Mouse (Mus musculus) liver, adult 2 months (tissue): ENCODE measurements around the gene Slc23a2. TPM values are rescaled to one million over a fixed set of nuclear protein-coding genes. Genes with fewer than 3 reads are reported as not detected.

Experiments used
- DNase-seq: peaks from one replicate; pipeline ENCODE4 v3.0.0-alpha.2; 2011; ENCODE audit warnings: low read depth, low spot score; ENCODE audit errors: extremely low read depth
- H3K27ac ChIP-seq: fragments of 200-500 bp; replicated peaks from 2 replicates; pipeline ENCODE4 v1.5.1; 2012; ENCODE audit warnings: low read depth, mild to moderate bottlenecking, control low read depth, inconsistent platforms, low read length; ENCODE audit not compliant: insufficient read depth
- H3K27me3 ChIP-seq: fragments of 200-500 bp; 2 replicates; pipeline ENCODE4 v1.6.1; 2012; ENCODE audit warnings: mild to moderate bottlenecking, moderate library complexity, low read length, inconsistent platforms; ENCODE audit not compliant: control insufficient read depth, insufficient read depth
- H3K36me3 ChIP-seq: fragments of 200-500 bp; 2 replicates; pipeline ENCODE4 v1.6.1; 2012; ENCODE audit warnings: low read length, inconsistent platforms; ENCODE audit not compliant: control insufficient read depth, insufficient read depth
- H3K4me1 ChIP-seq: fragments of 200-500 bp; 2 replicates; pipeline ENCODE4 v1.6.1; 2011; ENCODE audit warnings: low read length; ENCODE audit not compliant: control insufficient read depth, insufficient read depth
- H3K4me3 ChIP-seq: fragments of 200-500 bp; 2 replicates; pipeline ENCODE4 v1.5.1; 2011; ENCODE audit warnings: low read depth, mild to moderate bottlenecking, control low read depth, low read length, moderate library complexity; ENCODE audit not compliant: insufficient read depth
- H3K79me2 ChIP-seq: fragments of 200-500 bp; 2 replicates; pipeline ENCODE4 v1.6.1; 2012; ENCODE audit warnings: inconsistent platforms, mild to moderate bottlenecking, low read length, moderate library complexity; ENCODE audit not compliant: control insufficient read depth, insufficient read depth
- H3K9ac ChIP-seq: fragments of 200-500 bp; 2 replicates; pipeline ENCODE4 v1.6.1; 2012; ENCODE audit warnings: low read depth, mild to moderate bottlenecking, control low read depth, inconsistent platforms, low read length
- CTCF ChIP-seq: fragments of 200-500 bp; IDR thresholded peaks from 2 replicates; pipeline ENCODE4 v1.5.1; 2011; ENCODE audit warnings: low read depth, low read length, control low read depth
- POLR2A ChIP-seq: fragments of 200-500 bp; IDR thresholded peaks from 2 replicates; pipeline ENCODE4 v1.6.1; 2011; ENCODE audit warnings: low read length, control low read depth; ENCODE audit not compliant: insufficient read depth; ENCODE audit errors: extremely low read depth
- WGBS: fragments of 180-500 bp; shearing (Covaris S2); methylation state at CpG from one replicate; pipeline ENCODE4 v1.1.7; 2018; 5-methylcytosine and 5-hydroxymethylcytosine counted together
- polyA plus RNA-seq: library from polyadenylated mRNA; depleted of rRNA; stranded (reverse); fragments of >200 nt; gene quantifications from 2 replicates; pipeline ENCODE4 v1.2.3, GENCODE M21; 2012
- total RNA-seq: library from RNA; depleted of rRNA; stranded (reverse); fragments of >200 nt; gene quantifications from 2 replicates; pipeline ENCODE4 v1.2.3, GENCODE M21; 2014

Gene Slc23a2
- total and polyA plus RNA-seq, 2 experiments = 12.7 to 14.8 TPM

DNA sequence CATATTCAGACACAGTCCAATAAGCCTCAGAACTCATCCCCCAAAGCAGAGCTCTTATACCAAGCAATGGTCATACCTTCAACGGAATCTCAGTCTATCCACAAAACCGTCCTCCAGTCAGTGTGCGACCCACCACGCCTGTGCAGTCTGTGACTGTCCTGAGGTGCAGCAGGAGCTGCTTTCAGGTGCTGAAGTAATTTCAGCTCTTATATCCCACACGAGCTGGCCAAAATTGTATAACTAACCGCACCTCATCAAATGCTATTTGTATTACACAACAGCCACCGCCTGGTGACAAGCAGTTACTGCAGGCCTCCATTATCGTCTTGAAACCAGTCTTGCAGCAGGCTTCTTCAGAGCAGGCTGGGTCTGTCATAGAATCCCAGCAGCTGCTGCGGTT, 33.6 kb downstream of the Slc23a2 start:
- peaks cover 29% of the 10 kb centered on the region; the same call in 1 of the 2 replicates for H3K79me2 ChIP-seq
- peak; percentile 66 for DNase-seq
- no peak overlapping the region for H3K4me3 ChIP-seq
- H3K27me3 ChIP-seq = no peaks in the 10 kb centered on the region
- H3K36me3 ChIP-seq = no peaks in the 10 kb centered on the region
- 42% methylated on average over 9 of the region's 9 CpGs for WGBS
- H3K4me1 ChIP-seq = peaks cover 20% of the 10 kb centered on the region
- TF ChIP-seq CTCF (peak; percentile 60), POLR2A (no peak)
- H3K9ac ChIP-seq = no peak overlapping the region
- no peak overlapping the region for H3K27ac ChIP-seq

DNA sequence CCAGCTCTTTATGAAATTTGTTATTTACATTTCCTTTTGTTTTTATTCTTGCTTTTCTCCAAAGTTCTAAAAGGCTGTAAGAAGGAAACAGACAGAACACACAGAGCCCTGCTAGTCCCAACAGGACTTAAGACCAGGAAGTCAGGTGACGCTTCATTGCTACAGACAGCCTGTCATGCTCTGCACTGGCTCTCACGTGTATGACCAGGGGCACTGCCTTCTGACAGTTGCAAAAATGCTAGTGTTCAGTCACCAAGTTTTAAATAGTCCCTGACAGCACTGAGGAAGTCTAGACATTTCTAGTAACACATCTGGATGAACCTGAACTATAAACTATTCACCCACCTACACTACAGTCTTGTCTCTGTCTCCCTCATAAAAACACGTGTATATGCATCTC, 34.2 kb downstream of the Slc23a2 start:
- H3K79me2 ChIP-seq = peaks cover 29% of the 10 kb centered on the region; the same call in 1 of the 2 replicates
- TF ChIP-seq POLR2A (no peak), CTCF (no peak)
- DNase-seq = peak; percentile 80
- no peak overlapping the region for H3K27ac ChIP-seq
- no peak overlapping the region for H3K4me3 ChIP-seq
- no peak overlapping the region for H3K9ac ChIP-seq
- H3K4me1 ChIP-seq = peaks cover 25% of the 10 kb centered on the region
- H3K27me3 ChIP-seq = no peaks in the 10 kb centered on the region
- H3K36me3 ChIP-seq = no peaks in the 10 kb centered on the region
- 20% methylated on average over 3 of the region's 3 CpGs for WGBS

DNA sequence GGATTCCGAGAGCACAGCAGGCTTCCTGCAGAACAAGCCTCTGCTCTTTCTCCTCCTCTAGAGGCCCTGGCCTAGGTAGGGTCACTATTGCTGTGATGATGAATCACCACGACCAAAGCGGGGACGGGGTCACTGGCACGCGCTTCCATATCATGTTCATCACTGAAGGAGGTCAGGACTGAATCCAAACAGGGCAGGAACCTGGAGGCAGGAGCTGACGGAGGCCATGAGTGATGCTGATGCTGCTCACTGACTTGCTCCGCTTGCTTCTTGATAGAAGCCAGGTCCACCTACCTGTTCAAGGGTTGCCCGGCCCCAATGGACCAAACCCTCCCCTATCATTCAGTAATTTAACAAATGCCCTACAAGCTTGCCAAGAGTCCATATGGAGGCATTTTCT, 35.9 kb downstream of the Slc23a2 start:
- peaks cover 22% of the 10 kb centered on the region; the same call in 1 of the 2 replicates for H3K79me2 ChIP-seq
- H3K36me3 ChIP-seq = no peaks in the 10 kb centered on the region
- no peak overlapping the region for H3K4me3 ChIP-seq
- H3K27ac ChIP-seq = no peak overlapping the region
- WGBS = 98% methylated on average over 9 of the region's 9 CpGs
- no peaks in the 10 kb centered on the region for H3K27me3 ChIP-seq
- peaks cover 25% of the 10 kb centered on the region for H3K4me1 ChIP-seq
- no peak for DNase-seq
- TF ChIP-seq CTCF (no peak), POLR2A (no peak)
- no peak overlapping the region for H3K9ac ChIP-seq

DNA sequence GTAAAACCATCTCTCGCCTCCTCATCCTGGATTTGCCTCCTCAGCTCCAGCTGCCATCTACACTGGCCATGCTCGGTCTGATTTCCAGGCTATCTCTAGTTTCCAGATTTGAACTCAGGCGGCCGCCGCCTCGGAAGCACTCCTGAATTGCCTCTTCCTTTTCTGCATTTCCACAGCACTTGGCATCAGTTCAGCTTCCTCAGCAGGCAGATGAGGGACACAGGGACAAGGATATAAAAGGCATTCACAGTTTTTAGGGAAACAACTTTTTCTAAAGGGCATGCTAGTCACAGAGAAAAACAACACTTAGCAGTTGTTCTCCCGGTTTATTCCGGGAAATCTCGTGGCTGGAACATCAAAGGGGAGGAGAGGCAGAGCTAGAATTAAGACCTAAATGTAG, 37.3 kb downstream of the Slc23a2 start:
- Histone ChIP-seq H3K27me3 (no peaks in the 10 kb centered on the region), H3K79me2 (peaks cover 19% of the 10 kb centered on the region; the same call in 1 of the 2 replicates), H3K27ac (peak overlapping the region; percentile 41; the same call in 1 of the 2 replicates), H3K9ac (no peak overlapping the region), H3K4me3 (no peak overlapping the region), H3K4me1 (peaks cover 27% of the 10 kb centered on the region), H3K36me3 (no peaks in the 10 kb centered on the region)
- 68% methylated on average over 9 of the region's 9 CpGs for WGBS
- no peak for DNase-seq
- TF ChIP-seq CTCF = no peak
- no peak for TF ChIP-seq POLR2A

DNA sequence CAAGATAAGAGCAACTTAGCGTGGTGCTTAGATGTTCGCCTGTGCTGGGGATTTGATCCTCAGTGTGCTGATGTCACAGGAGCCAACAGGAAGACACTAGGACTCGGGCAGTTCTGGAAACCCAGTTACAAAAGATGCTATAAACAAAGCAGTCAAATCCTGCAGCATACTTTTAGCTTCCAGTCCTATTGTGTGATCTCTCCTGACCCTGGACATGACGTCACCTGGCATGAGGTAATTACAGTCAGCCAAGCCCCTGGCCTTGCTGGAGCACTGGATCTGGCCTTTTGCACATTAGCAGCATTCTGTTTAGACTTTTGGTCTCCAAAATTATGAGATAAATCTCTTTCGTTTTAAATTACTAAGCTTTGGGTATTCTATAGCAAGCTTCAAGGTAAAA, 38.8 kb downstream of the Slc23a2 start:
- no peak overlapping the region for H3K4me3 ChIP-seq
- peaks cover 26% of the 10 kb centered on the region for H3K4me1 ChIP-seq
- DNase-seq = peak; percentile 81
- H3K27ac ChIP-seq = 0 out of 2 replicates have a peak overlapping the region, but pooled peaks have one; percentile 17
- WGBS = 20% methylated on average over 5 of the region's 5 CpGs
- H3K79me2 ChIP-seq = peaks cover 10% of the 10 kb centered on the region; the same call in 1 of the 2 replicates
- TF ChIP-seq POLR2A (no peak), CTCF (no peak)
- H3K9ac ChIP-seq = no peak overlapping the region
- H3K36me3 ChIP-seq = peaks cover 2% of the 10 kb centered on the region; the same call in 1 of the 2 replicates
- H3K27me3 ChIP-seq = no peaks in the 10 kb centered on the region

DNA sequence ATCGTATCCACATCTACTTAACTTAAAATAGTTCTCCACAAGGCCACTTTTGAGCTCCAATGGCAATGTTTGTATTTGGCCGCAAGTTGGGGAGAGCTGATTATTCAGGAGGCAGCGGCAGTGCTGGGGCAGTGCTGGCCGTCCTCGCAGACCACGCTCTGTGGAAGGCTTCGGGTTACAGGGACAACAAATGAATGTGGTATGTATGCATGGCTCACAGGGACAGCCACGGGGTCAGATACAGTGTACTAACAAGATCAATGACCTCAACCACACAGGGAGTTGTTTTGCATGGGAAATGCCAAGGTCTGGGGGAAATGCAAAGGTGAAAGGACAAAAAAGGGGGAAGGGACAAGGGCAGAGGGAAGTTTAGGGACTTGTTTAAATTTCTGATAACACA, 41.6 kb downstream of the Slc23a2 start:
- H3K4me1 ChIP-seq = peaks cover 23% of the 10 kb centered on the region
- H3K27ac ChIP-seq = peak overlapping the region; percentile 37
- peak overlapping the region; percentile 39 for H3K4me3 ChIP-seq
- peak overlapping the region; percentile 39 for H3K9ac ChIP-seq
- peak; percentile 97 for DNase-seq
- peaks cover 8% of the 10 kb centered on the region; the same call in 1 of the 2 replicates for H3K36me3 ChIP-seq
- H3K79me2 ChIP-seq = peaks cover 9% of the 10 kb centered on the region; the same call in 1 of the 2 replicates
- H3K27me3 ChIP-seq = no peaks in the 10 kb centered on the region
- TF ChIP-seq CTCF = no peak
- no peak for TF ChIP-seq POLR2A
- WGBS = 6% methylated on average over 8 of the region's 8 CpGs
